Mouse (Mus musculus): ENCODE measurements at regions not wholly inside any gene's neighbourhood (a gene's known extent, or its start where the extent isn't known, plus 50 kb on each side); places are given as distances from the start of the nearest gene placed in this dataset.

GRCm38 (mm10) chr16:93458011-93458585 lies 145.8 kb downstream of the Setd4 start:
- peak; percentile 86 for DNase-seq

GRCm38 (mm10) chr16:93456706-93457425 lies 147.0 kb downstream of the Setd4 start:
- DNase-seq, result peak; percentile 93

- peak; percentile 93 for DNase-seq
These were observed 149.5 kb downstream of the Setd4 start for GRCm38 (mm10) chr16:93454080-93454997.

- peak; percentile 76 for DNase-seq
These were observed 150.8 kb downstream of the Setd4 start for GRCm38 (mm10) chr16:93453056-93453455.

- peak; percentile 67 for DNase-seq
These were observed 153.0 kb downstream of the Setd4 start for GRCm38 (mm10) chr16:93450896-93451295.

GRCm38 (mm10) chr16:93449925-93450324 lies 153.9 kb downstream of the Setd4 start:
- DNase-seq, result no peak

GRCm38 (mm10) chr16:93448124-93448523 lies 155.7 kb downstream of the Setd4 start:
- DNase-seq, result peak; percentile 52

- peak; percentile 30 for DNase-seq
These were observed 156.9 kb downstream of the Setd4 start for GRCm38 (mm10) chr16:93446970-93447369.

GRCm38 (mm10) chr16:93446206-93446605 lies 157.7 kb downstream of the Setd4 start:
- DNase-seq, result peak; percentile 80

GRCm38 (mm10) chr16:93442837-93443236 lies 161.0 kb downstream of the Setd4 start:
- no peak for DNase-seq

- peak; percentile 71 for DNase-seq
These were observed 166.0 kb downstream of the Setd4 start for GRCm38 (mm10) chr16:93437608-93438425.

GRCm38 (mm10) chr16:93436732-93437131 lies 167.1 kb downstream of the Setd4 start:
- peak; percentile 27 for DNase-seq

GRCm38 (mm10) chr16:93431316-93431715 lies 172.5 kb downstream of the Setd4 start:
- DNase-seq, result peak; percentile 73

GRCm38 (mm10) chr16:93429324-93429781 lies 174.5 kb downstream of the Setd4 start:
- peak; percentile 35 for DNase-seq

GRCm38 (mm10) chr16:93427264-93427663 lies 176.6 kb downstream of the Setd4 start:
- peak; percentile 91 for DNase-seq

- DNase-seq, result peak; percentile 9
These were observed 178.1 kb downstream of the Setd4 start for GRCm38 (mm10) chr16:93425731-93426130.

- no peak for DNase-seq
These were observed 180.7 kb downstream of the Setd4 start for GRCm38 (mm10) chr16:93423174-93423573.

GRCm38 (mm10) chr16:93422221-93422620 lies 181.6 kb downstream of the Setd4 start:
- peak; percentile 57 for DNase-seq

GRCm38 (mm10) chr16:93418246-93418645 lies 185.6 kb downstream of the Setd4 start:
- peak; percentile 63 for DNase-seq

- DNase-seq, result peak; percentile 79
These were observed 186.0 kb downstream of the Setd4 start for GRCm38 (mm10) chr16:93417831-93418230.

- no peak for DNase-seq
These were observed 211.7 kb downstream of the Setd4 start for GRCm38 (mm10) chr16:93392024-93392675.

Data from heart, adult 11 months (tissue).